Mouse (Mus musculus) kidney, adult 2 months (tissue): ENCODE results near the gene Hmgcl.

Experiments
- CTCF ChIP-seq: fragments of 200-500 bp; conservative IDR thresholded peaks from 2 replicates; pipeline ENCODE4 v1.5.1; 2011; ENCODE audit warnings: low read depth, mild to moderate bottlenecking, control low read depth, low read length, moderate library complexity, mixed read lengths; ENCODE audit not compliant: insufficient read depth, insufficient read length
- POLR2A ChIP-seq: fragments of 200-500 bp; IDR thresholded peaks from one replicate; pipeline ENCODE4 v1.6.1; 2011; ENCODE audit warnings: low read depth, low read length, control low read depth

- TF ChIP-seq CTCF (peak; percentile 78), POLR2A (no peak)
Measured at GRCm38 (mm10) chr4:135931832-135932231, 14.4 kb upstream of the Hmgcl start.
